Mouse (Mus musculus): ENCODE measurements around the gene Supt4a. TPM values are rescaled to one million over a fixed set of nuclear protein-coding genes. Genes with fewer than 3 reads are reported as not detected.

The Supt4a gene
- 90.3 and 97.1 TPM in 2 replicates for polyA plus RNA-seq (2012; ENCODE audit: insufficient read depth, insufficient read length, missing spikeins)

DNA sequence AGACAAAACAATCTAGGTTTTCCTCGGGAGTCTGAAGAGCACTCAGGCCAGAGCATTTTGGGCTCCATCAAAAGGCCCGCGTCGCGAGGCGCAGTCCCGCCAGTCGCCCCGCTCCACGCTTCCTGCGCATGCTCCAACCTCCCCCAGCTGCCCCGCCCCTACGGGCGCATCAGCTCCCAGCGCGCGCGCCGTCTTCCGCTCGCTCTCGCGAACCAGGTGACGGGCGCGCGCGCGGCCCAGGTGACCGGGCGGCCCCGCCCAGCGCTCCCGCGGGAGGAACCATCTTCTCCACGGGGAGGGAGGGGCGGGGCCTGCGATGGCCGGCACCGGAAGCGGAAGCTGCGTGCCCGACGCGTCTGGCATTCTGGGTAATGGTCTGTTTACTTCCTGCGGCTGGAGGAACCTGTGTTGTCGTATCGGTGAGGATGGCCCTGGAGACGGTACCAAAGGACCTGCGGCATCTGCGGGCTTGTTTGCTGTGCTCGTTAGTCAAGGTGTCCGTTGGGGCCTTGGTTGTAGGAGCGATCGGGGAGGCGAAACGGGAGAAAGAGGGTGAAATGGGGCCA lies at the start of gene Supt4a:
Gene Supt4a (plus strand): TSS at position 378 of the 566 bp plus-strand sequence.
- Histone ChIP-seq H3K4me1 (ENCODE audit: control insufficient read depth, insufficient read depth, insufficient read length, low read length) (no peaks in the 10 kb centered on the region), H3K4me3 (ENCODE audit: insufficient read depth, low read depth, low read length) (peak within 1 kb of the TSS; percentile 82)

DNA sequence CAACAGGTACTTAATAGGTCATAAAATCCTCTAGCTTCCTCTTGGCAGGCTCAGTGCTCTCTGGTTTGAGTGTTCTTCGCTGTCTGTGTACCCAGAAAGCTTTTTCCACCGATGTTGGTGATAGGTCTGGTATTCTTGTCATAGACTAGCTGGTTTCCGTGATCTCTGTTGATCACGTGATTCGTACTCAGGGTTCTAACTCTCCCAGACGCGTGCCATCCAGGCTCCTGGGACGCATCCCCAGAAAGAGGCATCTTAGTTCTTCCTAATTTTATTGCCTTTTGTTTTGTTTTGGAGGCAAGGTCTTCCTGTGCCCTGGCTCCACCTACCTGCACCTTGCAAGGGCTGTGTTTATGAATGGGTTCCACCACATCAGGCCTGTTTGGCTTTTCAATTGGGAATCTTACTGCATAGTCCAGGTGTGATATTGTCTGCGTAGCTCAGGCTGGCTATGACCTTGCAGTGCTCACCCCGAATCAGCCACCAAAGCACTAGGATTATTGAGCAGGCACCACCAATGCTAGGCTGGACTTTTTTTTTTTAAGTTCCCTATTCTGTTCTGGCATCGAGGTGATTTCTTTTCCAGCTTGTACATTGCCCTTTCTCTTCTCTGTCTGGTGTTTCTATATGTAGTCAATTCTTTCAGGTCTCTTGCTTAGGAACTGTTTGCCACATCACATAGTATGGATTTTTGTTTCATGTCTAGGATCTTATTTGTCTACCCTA lies 48.7 kb upstream of the Supt4a start:
- Histone ChIP-seq H3K4me3 (ENCODE audit: insufficient read depth, low read depth, low read length) (no peak overlapping the region), H3K4me1 (ENCODE audit: control insufficient read depth, insufficient read depth, insufficient read length, low read length) (no peaks in the 10 kb centered on the region), H3K27ac (replicated peaks; ENCODE audit: low read depth, low read length) (no peak overlapping the region)

More for the DNA sequence above, at the start of gene Supt4a:
- peak within 1 kb of the TSS; percentile 60 for H3K27ac ChIP-seq (replicated peaks; ENCODE audit: low read depth, low read length)

DNA sequence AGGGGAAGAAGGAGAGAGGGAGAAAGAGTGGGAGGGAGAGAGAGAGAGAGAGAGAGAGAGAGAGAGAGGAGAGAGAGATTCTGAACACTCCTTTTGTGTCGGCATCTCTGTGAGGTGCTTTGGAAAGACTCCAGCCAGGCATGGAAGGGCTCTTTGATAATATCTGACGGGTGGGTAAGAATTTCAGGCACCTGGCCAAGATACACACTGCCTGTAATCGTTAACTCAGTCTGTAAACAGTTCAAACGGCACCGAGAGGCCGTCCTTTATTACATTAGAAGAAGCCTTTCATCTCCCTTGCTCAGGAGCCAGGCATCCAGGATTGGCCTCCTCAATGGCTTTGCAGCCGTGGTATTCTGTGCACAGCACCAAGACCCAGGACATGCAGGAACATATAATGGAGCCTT lies 47.9 kb upstream of the Supt4a start:
- Histone ChIP-seq H3K4me3 (ENCODE audit: insufficient read depth, low read depth, low read length) (no peak overlapping the region), H3K4me1 (ENCODE audit: control insufficient read depth, insufficient read depth, insufficient read length, low read length) (no peaks in the 10 kb centered on the region), H3K27ac (replicated peaks; ENCODE audit: low read depth, low read length) (no peak overlapping the region)

DNA sequence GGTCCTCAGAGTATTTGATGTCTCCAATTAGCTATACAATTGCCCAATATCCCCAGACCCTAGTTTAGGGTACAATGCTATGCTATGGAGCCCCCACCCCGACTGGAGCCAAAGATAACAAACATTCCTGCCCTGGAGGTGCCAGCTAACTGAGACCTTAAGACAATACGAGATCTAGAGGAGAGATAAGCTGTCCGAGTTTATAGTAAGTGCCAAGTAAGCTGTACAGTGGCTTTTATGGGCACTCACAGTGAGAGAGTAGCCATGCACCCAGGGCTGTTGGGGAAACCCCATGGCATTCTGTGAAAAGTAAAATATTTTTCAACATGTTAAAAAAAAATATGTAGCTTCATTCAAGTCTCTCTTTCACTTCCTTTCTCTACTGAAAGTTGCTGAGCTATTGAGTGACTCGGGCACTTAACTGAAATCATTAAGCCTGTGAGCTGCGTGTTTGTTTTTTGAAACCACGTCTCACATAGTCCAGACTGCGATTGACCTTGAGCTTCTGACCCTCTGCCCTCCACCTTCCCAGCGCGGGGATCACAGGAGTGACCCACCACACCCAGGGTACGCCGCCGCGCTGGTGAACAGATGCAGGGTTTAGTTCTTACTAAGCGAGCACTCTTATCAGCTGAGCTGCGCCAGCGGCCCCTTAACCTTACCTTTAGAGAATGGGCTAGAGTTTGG lies 47.2 kb upstream of the Supt4a start:
- no peak overlapping the region for H3K27ac ChIP-seq (replicated peaks; ENCODE audit: low read depth, low read length)
- H3K4me1 ChIP-seq (ENCODE audit: control insufficient read depth, insufficient read depth, insufficient read length, low read length), result no peaks in the 10 kb centered on the region
- H3K4me3 ChIP-seq (ENCODE audit: insufficient read depth, low read depth, low read length), result no peak overlapping the region

DNA sequence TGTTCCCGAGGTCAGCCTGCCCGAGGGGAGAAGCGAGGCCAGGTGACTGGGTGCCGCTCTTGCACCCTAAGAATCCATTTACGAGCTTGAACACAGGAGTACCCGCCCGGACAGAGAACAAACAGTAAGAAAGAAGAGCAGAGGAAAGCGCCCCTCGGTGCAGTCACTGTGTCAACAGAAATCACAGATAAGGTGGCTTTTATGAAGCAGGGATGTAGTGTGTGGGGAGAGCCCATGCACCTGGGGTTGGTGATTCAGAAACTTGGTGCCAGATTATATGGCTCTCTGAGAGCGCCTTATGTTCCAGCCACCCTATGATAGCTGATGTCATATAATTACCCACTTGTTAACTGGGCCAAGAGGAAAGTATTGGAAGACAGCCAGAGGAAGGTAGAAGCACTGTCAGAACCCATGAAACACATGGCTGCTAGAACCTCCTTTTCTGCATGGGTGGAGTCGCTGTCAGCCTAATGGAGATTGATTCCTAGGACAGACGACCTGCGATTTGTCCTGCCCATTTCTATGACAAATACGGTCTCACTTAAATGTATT lies 40.1 kb upstream of the Supt4a start:
- Histone ChIP-seq H3K27ac (replicated peaks; ENCODE audit: low read depth, low read length) (no peak overlapping the region), H3K4me3 (ENCODE audit: insufficient read depth, low read depth, low read length) (no peak overlapping the region), H3K4me1 (ENCODE audit: control insufficient read depth, insufficient read depth, insufficient read length, low read length) (no peaks in the 10 kb centered on the region)

DNA sequence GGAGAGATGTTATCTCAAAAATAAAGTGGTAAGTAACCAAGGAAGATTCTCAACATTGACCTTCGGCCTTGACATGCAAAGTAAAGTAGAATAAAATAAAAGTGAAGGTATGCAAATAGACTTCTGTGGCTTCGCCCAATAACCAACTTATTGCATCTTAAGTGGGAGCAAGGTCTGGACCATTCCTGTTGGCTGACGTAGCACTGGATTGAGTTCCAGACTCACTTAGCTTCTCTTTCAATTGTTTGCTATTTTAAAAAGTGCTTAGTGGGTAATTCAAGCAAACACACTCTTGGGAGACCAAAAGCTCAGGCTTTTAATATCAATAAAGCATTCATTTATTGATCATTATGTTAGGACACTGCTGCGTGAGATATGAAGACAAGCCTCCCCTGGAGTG lies 39.2 kb upstream of the Supt4a start:
- Histone ChIP-seq H3K27ac (replicated peaks; ENCODE audit: low read depth, low read length) (no peak overlapping the region), H3K4me3 (ENCODE audit: insufficient read depth, low read depth, low read length) (no peak overlapping the region), H3K4me1 (ENCODE audit: control insufficient read depth, insufficient read depth, insufficient read length, low read length) (no peaks in the 10 kb centered on the region)

DNA sequence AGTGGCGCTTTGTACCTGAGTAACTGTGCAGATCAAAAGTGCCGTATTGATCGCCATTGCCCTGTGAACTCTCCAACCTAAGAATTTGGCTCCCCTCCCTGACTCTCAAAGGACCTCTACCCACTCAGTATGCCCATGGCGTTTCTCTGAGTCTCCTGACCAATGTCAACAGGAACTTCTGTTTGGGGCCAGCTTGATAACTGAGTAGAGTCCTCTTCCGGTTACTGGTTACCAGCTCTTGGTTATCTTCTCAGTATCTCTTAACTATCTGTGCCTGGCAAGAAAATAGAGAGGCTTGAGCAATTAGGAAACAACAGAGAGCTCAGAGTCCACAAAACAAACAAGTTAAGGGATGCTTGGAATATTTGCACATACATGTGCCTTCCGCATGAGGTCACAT lies 36.2 kb upstream of the Supt4a start:
- Histone ChIP-seq H3K4me1 (ENCODE audit: control insufficient read depth, insufficient read depth, insufficient read length, low read length) (no peaks in the 10 kb centered on the region), H3K27ac (replicated peaks; ENCODE audit: low read depth, low read length) (no peak overlapping the region), H3K4me3 (ENCODE audit: insufficient read depth, low read depth, low read length) (no peak overlapping the region)

DNA sequence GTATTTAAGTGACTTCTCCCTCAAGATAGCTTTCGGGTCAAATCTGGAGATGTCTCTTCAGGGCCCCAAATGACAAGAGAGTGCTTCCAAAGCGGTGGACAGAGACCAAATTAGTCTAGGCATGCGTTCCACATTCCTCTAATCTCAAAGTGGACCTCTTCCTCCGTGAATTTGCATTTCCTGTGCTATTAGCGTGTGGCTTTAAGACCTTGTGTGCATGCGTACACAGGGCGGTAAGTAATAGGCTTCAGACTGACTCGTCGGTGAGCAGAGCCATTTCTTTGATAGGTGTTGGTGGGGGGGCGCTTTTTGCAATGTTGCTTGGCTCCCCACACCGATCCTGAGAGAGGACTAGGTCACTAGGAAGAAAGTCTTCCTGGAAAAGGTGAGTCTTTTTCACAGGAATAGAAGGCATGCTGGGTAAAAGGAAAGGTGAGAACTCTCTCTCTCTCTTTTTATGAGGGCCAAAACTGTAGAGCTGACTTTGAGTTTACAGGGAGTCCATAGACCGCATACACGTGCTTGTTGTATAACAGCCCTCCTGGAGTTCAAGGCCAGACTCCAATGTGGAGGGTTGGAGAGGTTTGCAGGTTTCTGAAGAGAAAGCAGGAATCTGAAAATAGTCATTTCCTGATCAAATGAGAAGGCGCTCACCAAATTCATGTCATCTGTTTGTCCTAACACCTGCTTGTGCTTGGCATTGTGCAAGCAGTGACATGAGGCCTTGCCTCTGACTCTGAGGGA lies 35.3 kb upstream of the Supt4a start:
- no peak overlapping the region for H3K4me3 ChIP-seq (ENCODE audit: insufficient read depth, low read depth, low read length)
- no peaks in the 10 kb centered on the region for H3K4me1 ChIP-seq (ENCODE audit: control insufficient read depth, insufficient read depth, insufficient read length, low read length)
- H3K27ac ChIP-seq (replicated peaks; ENCODE audit: low read depth, low read length), result no peak overlapping the region

DNA sequence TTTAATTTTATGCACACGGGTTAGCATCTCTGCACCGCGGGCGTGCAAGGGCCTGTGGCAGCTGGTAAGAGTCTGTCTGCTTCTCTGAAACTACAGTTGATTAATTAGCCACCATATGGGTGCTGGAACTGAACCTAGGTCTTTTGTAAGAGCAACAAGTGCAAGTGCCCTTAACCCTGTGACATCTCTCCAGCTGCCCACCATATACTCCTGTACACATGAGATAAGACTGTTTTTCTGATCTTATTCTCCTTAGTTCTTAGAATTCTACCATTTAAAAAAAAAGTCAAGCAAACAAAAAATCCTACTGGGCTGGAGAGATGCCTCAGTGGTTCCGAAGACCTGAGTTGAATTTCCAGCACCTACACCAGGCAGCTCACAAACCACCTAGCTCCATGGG lies 33.7 kb upstream of the Supt4a start:
- Histone ChIP-seq H3K27ac (replicated peaks; ENCODE audit: low read depth, low read length) (no peak overlapping the region), H3K4me1 (ENCODE audit: control insufficient read depth, insufficient read depth, insufficient read length, low read length) (no peaks in the 10 kb centered on the region)

DNA sequence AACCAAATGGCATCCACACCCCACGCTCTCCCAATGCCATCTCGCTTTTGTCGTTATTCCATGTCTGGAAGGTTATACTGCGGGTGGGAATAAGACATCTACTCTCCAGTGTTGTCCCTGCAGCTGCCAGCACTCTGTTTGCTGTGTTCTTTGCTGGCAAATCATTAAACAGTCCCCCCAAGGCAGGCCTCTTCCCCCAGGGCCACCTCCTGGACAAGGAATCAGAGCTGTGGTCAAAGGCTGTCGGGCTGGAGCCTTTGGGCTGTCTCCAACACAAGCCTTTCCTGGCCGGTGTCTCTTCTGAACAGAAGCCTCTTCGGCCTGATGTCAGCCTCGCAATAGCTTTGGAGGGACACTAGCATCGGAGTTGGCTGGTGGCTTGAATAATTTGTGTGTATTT lies 33.1 kb upstream of the Supt4a start:
- H3K4me3 ChIP-seq (ENCODE audit: insufficient read depth, low read depth, low read length), result no peak overlapping the region
- no peak overlapping the region for H3K27ac ChIP-seq (replicated peaks; ENCODE audit: low read depth, low read length)
- no peaks in the 10 kb centered on the region for H3K4me1 ChIP-seq (ENCODE audit: control insufficient read depth, insufficient read depth, insufficient read length, low read length)

More for the DNA sequence above, 33.7 kb upstream of the Supt4a start:
- H3K4me3 ChIP-seq (ENCODE audit: insufficient read depth, low read depth, low read length), result no peak overlapping the region

DNA sequence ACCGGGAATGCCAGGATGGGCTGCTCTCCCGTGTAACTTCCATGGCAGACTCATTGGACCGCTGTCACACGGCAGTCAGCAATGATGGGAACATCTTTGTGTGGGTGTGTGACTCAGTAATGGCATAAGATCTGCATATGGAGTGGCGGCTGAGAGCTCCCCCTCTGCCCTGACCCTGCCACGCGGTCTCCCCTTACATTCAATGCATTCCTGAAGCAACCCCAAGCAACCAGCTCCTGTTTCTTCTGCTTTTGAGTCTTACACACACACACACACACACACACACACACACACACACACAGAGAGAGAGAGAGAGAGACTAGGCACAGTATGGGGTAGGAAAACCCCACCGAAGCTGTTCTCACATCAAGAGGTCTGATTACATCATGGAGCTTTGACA lies 29.8 kb upstream of the Supt4a start:
- Histone ChIP-seq H3K27ac (replicated peaks; ENCODE audit: low read depth, low read length) (no peak overlapping the region), H3K4me3 (ENCODE audit: insufficient read depth, low read depth, low read length) (no peak overlapping the region)

DNA sequence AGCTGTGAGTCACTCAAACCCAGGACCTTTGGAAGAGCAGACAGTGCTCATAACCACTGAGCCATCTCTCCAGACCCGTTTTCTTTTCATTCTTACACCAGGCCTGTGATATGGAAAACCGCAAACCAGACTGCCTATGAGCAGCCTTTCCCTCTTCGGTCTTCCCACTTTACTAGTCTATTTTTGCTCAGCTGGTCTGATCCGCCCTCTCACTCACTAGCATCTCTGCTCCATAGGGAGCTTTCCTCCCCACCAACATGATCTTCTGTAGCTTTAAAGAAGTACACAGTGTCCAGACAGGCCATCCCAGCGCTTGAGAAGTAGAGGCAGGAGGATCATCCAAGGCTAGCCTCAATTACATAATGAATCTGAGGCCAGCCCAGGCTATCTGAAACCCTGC lies 28.4 kb upstream of the Supt4a start:
- Histone ChIP-seq H3K4me3 (ENCODE audit: insufficient read depth, low read depth, low read length) (no peak overlapping the region), H3K4me1 (ENCODE audit: control insufficient read depth, insufficient read depth, insufficient read length, low read length) (no peaks in the 10 kb centered on the region), H3K27ac (replicated peaks; ENCODE audit: low read depth, low read length) (no peak overlapping the region)

More for the DNA sequence above, 29.8 kb upstream of the Supt4a start:
- no peaks in the 10 kb centered on the region for H3K4me1 ChIP-seq (ENCODE audit: control insufficient read depth, insufficient read depth, insufficient read length, low read length)

DNA sequence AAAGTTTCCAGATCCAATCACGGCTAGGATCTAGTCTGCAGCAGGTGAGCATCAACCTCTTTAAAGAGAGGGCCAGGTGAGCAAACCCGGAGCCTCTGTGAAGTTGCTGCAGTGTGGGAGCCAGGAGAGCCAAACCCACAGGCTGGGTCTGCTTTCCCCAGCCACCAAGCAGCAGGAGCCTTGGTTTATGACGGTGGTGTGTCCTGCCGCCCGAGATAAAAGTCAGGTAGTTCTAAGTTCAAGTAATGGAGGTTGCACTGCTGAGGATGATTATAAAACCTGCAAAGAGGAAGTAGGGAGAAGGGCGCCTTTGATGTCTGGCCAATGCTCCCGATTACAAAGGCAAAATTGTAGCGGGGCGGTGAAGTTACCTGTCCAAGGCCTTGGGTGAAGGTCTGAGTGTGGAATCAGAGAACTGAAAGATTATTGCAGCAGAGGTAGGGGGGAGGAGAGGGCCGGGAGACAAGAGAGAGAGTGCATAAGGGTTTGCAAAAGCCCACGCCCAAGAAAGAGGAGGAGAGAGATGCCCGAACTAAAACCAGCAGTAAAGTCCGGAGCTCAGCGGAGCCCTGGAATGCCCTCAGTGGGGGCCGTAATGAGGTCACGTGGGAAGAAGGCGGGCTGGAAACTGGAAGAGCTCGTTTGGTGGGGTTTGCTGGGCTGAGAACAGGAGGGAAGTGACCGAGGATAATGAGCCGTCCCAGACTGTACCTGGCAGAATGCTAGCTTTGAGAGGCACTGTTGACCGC lies 27.7 kb upstream of the Supt4a start:
- Histone ChIP-seq H3K4me1 (ENCODE audit: control insufficient read depth, insufficient read depth, insufficient read length, low read length) (no peaks in the 10 kb centered on the region), H3K27ac (replicated peaks; ENCODE audit: low read depth, low read length) (no peak overlapping the region), H3K4me3 (ENCODE audit: insufficient read depth, low read depth, low read length) (peak overlapping the region; percentile 15; the same call in 1 of the 2 replicates)

DNA sequence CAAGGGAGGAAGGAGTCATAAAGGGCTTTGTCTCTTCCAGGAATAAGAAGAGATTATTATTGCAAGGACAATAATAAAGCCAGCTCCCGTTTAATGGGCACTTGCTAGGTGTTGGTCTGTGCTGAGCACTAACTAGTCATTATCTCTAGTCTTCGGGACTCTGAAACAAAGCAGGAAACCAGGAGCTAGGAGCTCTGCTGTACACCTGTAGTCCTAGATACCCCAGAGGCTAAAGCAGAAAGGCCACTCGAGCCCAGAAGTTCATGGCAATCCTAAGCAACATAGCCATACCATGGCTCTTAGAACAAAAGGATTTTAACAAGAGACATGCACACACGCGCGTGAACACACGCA lies 27.1 kb upstream of the Supt4a start:
- Histone ChIP-seq H3K27ac (replicated peaks; ENCODE audit: low read depth, low read length) (no peak overlapping the region), H3K4me1 (ENCODE audit: control insufficient read depth, insufficient read depth, insufficient read length, low read length) (no peaks in the 10 kb centered on the region), H3K4me3 (ENCODE audit: insufficient read depth, low read depth, low read length) (0 out of 2 replicates have a peak overlapping the region, but pooled peaks have one; percentile 15)

Data from brown adipose tissue, adult 24 weeks (tissue).